Mouse (Mus musculus): ENCODE measurements around the gene Ift46.
"Not testable (repeated sequence)": the region's sequence is repeated elsewhere in the genome, so short reads cannot be mapped to it uniquely, and the experiment has no call there.

Gene Ift46

GRCm38 (mm10) chr9:44735886-44736285, 31.8 kb upstream of the Ift46 start:
- DNase-seq (ENCODE audit: low spot score in 2 of 2) = no peak

GRCm38 (mm10) chr9:44736301-44736700, 31.4 kb upstream of the Ift46 start:
- DNase-seq (ENCODE audit: low spot score in 2 of 2) = no peak

DNA sequence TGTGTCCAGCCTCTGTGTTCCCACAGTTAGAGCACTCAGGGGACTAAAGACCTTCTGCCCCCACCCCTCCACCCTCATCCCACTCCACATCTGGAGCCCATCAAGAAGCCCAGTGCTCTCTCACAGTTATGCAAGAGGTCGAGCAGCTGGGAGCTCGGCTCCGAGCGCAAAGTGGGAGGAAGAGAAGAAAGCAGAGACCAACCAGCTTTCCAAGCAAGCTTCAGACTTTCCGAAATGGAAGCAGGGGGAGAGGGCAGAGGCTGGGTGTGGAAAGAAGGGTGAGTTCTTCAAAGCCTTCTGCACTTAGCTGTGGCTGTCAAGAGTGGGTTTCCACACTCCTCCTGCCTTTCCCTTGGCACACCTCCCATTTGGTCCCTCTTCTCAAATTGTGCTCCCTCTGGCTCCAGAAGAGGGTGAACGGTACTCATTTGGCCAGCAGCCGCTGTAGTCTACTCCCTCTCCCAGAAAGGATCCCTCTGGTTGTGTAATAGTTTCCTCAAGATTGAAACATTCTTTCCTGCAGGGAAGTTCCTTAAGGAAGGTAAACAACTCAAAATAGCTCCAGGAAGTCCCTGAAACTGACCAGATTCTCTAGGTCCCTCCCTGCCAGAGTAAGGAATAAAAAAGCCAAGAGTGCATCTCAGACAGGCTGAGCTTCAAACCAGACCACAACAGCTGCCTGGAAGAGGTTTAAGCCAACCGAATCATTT, 30.3 kb upstream of the Ift46 start:
- peak in 1 of 2 experiments; percentile 67 for DNase-seq (ENCODE audit: low spot score in 2 of 2)

DNA sequence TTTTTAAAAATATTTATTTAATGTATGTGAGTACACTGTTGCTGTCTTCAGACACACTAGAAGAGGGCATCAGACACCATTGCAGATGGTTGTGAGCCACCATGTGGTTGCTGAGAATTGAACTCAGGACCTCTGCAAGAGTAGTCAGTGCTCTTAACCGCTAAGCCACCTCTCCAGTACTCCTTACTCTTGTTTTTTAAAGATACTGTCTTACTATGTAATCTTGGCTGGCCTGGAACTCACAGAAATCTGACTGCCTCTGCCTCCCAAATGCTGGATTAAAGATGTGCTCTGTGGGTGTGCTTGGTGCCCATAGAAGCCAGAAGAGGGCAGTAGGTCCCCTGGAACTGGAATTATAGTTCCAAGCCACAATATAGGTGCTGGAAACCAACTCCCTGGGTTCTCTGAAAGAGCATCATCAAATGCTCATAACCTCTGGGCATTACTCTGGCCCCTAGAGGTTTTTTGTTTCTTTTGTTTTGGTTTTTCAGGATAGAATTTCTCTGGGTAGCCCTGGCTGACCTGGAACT, 27.0 kb upstream of the Ift46 start:
- DNase-seq (ENCODE audit: low spot score in 2 of 2) = no peak

GRCm38 (mm10) chr9:44745371-44745770, 22.3 kb upstream of the Ift46 start:
- DNase-seq (ENCODE audit: low spot score in 2 of 2) = no peak

- DNase-seq (ENCODE audit: low spot score in 2 of 2) = no peak
These were observed 21.0 kb upstream of the Ift46 start for GRCm38 (mm10) chr9:44746666-44747065.

DNA sequence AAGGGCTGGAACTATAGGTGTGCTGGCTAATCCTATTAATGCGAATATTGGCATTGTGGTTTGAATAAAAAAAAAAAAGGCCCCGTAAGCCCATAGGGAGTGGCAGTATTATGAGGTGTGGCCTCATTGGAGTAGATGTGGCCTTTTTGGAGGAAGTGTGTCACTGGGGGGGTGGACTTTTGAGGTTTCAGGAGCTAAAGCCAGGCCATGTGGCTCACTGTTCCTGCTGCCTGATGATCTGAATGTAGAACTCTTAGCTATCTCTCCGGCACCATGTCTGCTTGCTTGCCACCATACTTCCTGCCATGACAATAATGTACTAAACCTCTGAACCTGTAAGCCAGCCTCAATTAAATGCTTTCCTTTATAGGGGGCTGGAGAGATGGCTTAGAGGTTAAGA, 20.4 kb upstream of the Ift46 start:
- DNase-seq (ENCODE audit: low spot score in 2 of 2) = no peak

DNA sequence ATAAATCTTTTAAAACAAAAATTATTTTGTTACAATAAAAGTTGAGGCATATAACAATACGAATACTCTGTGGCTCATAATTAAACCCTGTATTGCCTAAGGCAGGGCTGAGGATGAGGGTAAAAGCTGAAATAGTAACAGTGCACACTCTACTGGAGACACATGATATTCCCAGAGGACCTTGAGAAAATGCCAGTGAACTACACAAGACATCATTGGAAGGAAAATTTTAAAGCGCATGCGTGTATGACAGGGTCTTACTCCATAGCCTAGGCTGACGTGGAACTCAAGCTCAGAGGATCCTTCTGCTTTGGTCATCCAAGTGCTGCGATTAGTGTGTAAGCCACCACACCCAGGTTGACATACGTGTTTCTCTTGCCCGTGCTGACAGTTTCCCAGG, 19.2 kb upstream of the Ift46 start:
- no peak for DNase-seq (ENCODE audit: low spot score in 2 of 2)

DNA sequence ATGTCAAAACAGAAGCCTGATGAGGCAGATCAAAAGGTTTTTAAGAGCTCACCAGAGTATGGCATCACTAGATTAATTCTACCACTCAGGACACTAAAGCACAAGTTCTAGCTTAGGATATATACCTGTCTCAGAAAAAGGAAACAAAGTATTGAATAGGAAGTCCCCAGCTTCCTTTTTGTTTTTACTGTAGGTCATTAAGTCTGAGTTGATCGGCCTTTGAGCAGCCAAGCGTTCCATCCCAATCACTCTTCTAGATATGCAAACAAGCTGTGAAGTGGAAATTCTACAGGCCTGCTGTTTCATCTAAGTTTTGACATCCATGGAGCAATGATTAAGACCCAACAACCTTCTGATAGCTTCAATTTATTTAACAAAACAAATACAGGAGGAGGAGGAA, 6.8 kb upstream of the Ift46 start:
- no peak for DNase-seq (ENCODE audit: low spot score in 2 of 2)

- not testable (repeated sequence) for DNase-seq (ENCODE audit: low spot score in 2 of 2)
These were observed 304 bp downstream of the Ift46 start for GRCm38 (mm10) chr9:44768029-44768394.

DNA sequence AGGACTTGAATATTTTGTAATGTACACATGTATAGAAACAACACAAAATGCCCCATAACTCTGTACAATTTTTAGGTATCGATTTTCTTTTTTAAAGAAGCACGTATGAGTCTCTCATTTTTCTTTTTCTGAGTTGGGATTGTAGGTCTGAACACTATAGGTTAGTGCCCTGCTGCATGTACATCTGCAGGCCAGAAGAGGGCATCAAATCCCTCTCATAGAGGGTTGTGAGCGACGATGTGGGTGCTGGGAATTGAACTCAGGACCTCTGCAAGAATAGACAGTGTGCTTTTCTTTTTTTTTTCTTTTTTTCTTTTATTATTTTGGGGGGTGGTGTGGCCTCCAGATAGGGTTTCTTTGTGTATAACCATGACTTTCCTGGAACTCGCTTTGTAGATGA, 3.7 kb downstream of the Ift46 start:
- DNase-seq (ENCODE audit: low spot score in 2 of 2) = no peak

DNA sequence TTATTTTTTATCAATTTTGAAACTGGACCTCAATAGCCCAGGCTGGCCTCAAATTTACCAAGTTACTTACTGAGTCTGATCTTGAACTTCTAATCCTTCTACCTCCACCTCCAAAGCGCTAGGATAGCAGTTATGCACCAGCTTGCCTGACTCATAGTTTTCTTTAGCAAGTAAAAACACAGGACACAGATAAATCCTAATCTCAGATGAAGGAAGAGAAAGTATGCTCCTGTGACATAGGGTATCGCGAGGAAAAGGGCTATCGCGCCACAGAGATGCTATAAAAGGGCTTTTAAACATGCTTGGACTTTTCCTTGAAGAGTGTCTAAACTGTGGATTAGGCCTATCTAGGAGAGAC, 4.7 kb downstream of the Ift46 start:
- DNase-seq (ENCODE audit: low spot score in 2 of 2) = no peak

DNA sequence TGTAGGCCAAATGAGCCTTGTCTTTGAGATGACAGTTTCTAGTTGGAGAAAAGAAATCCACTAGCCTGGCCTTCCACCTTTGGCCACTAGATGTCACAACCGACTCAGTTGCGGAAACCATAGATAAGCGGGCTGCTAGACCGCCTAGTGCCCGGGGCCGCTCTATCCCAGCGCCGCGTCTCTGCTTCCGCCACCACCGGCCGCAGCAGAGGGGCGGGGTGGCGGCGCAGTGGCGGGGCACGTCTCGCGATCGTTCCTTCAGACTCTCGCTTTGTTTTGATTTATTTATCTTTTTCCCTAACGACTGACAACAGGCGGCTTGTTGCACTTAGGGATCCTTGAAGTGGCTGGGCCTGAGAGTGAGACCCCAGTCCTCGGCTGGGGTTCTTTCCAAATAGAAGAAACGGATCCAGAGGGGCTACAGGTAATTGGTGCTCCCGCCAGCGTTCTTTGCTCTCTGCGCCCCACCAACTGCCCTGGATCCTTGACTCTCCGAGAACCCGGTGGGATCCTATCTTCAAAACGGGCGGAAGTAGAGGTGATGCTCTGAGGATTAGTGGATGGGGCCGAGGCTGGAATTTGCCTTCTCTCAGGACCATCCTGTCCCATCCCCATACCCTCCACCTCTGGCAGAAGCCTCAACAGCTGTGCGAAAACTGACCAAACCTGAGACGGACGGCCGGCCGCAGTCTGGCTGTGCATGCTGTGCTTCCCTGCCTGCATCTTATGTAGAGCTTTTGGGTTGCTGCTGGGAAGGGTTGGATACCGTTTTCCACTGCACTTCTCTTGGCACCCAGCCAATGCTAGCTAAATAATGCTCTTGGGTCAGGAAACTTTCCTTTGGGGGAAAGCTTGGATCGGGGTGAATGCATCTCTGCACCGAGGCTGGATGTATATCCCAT, 5.3 kb downstream of the Ift46 start:
- peak; percentile 90 to 92 for DNase-seq (ENCODE audit: low spot score in 2 of 2)

GRCm38 (mm10) chr9:44792842-44793241, 25.1 kb downstream of the Ift46 start:
- no peak for DNase-seq (ENCODE audit: low spot score in 2 of 2)

GRCm38 (mm10) chr9:44798298-44798697, 30.6 kb downstream of the Ift46 start:
- no peak for DNase-seq (ENCODE audit: low spot score in 2 of 2)

DNA sequence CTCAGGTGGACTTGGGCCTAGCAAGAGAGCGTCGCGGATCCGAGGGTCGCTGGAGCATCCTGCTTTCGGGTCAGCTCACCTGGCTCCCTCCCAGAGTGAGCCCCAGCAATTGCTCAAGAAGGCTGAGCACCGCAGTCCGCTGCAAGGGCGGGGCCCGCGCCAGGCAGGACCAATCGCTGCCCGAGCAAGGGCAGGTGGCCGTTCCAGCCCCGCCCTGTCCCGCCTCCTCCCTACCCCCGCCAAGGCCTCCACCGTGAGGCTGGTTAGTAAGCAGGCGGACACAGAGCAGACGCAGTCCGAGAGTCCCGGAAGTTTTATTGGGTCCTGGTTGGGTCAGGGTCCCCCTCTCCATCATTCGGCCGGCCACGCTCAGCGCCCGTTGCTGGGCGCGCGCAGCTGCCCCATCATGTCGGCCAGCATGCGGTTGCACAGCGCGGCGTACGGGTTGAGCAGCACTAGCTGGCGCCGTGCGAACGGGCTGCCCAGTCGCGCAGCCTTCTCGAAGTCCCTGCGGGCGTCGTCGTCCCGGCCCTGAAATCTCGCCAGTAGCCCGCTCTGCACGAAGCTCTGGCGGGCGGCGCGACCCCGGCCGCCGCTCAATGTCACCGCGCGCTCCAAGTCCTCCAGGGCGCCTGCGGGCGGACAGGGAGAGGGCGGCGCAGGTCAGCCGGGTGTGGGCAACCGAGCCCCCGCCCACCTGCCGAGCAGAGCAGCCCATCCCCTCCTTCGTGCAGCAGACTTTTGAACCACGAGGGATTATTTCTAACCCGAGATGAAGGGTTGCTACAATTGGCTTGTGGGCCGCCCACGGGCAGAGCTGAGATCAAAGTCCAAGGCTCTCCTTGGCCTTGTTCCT, 31.6 kb downstream of the Ift46 start, which contains the start of gene Tmem25:
Tmem25 (minus strand) TSS at position 206 of the 856 bp plus-strand sequence.
- peak; percentile 78 to 80 for DNase-seq (ENCODE audit: low spot score in 2 of 2)

DNA sequence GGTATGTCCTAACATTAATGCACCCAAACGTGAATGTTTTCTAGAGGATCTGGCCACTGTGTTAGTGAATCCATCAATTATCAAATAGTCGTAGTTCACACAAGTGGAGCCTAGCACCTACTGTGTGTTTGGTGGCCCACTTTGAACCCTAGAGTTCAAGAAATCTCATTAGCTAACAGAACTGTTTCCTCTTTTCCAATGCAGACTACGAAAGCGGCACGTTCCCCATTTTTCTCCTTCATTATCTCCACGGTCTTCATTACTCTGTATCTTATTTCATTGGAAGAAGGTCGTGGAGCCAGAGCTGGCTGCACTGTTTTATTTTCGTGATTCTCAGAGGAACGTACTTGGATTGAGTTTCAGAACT, 32.2 kb downstream of the Ift46 start:
- no peak for DNase-seq (ENCODE audit: low spot score in 2 of 2)

GRCm38 (mm10) chr9:44801669-44802068, 34.0 kb downstream of the Ift46 start:
- no peak for DNase-seq (ENCODE audit: low spot score in 2 of 2)

DNA sequence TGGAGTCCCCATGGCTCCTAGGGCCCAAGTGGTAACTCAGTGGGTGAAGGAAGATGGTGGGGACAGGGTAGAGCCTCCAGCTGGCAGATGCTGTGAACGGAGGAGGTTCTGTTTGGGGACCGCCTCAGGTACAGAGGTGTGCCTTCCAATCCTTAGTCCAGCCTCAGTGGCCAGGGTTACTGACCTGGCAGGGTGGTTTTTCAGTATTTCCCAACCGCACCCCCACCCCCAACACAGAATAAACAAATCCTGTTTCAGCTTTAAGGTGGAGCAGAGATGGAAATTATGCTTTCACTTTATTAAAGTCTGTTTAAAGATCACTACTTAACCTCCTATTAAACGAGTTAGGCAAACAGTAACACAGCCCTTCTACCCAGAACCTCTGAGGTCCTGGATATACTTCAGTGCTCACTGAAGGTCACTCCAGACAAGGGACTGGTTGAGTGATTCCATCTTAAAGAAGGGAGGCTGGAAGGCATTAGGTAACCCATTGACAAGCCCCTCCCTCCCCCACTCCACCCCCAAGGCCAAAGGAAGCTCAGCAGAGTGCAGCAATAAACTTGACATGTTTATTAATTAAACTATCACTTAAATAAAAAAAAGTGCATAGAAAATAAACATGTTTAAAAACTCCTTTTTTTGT, 35.2 kb downstream of the Ift46 start, which contains the start of gene Ttc36:
Ttc36 (minus strand) TSS at position 265 of the 643 bp plus-strand sequence.
- DNase-seq (ENCODE audit: low spot score in 2 of 2) = no peak

DNA sequence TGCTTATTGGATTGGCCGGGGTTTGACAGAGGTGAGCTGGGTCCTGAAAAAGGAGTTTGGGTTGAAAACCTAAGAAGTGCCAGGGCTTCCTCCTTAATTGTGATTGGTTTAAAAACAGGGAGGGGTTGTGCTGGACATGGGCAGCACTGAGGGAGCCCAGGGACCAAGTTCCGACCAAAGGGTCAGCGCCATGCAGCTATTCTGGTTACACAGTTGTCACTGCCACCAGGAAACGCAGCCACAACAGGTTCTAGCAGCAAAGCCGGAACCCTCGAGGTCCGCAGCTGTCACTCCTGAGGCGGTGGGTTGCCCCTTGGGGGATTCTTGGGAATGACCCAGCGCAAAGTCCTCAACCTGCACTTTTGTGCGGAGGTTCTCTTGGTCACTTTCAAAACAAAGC, 37.0 kb downstream of the Ift46 start:
- no peak for DNase-seq (ENCODE audit: low spot score in 2 of 2)

DNA sequence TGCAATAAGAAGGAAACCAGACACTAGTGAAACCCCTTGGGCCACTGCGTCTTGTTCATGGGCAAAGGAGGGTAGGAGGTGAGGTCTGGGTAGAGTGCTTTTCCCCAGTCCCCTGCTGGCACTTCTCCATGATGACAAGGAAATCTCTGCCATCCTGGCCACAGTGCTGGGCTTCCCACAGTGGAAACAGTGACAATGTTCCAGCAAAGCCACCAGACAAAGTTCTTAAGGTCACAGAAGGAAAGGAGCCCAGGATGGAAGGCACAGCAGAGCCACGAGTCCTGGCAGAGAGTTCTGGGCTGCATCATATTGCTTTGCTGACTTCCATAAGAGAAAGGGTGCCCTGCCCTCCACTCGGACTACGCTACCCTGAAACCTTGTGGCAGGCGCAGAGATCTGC, 37.8 kb downstream of the Ift46 start:
- no peak for DNase-seq (ENCODE audit: low spot score in 2 of 2)
